Mouse (Mus musculus) cerebellum, postnatal 10 days (tissue): ENCODE measurements around the gene Has3.
"Not testable (repeated sequence)": the region's sequence is repeated elsewhere in the genome, so short reads cannot be mapped to it uniquely, and the experiment has no call there.

Experiments
- DNase-seq, 2 experiments: peaks; one replicate each; pipeline ENCODE4 v3.0.0; 2021; ENCODE audit warnings: mixed read lengths in 2 of 2

The Has3 gene

GRCm38 (mm10) chr8:106870051-106870450, at the start of gene Has3:
Gene Has3 (plus strand): TSS chr8:106870242.
- peak; percentile 42 to 49 for DNase-seq

DNA sequence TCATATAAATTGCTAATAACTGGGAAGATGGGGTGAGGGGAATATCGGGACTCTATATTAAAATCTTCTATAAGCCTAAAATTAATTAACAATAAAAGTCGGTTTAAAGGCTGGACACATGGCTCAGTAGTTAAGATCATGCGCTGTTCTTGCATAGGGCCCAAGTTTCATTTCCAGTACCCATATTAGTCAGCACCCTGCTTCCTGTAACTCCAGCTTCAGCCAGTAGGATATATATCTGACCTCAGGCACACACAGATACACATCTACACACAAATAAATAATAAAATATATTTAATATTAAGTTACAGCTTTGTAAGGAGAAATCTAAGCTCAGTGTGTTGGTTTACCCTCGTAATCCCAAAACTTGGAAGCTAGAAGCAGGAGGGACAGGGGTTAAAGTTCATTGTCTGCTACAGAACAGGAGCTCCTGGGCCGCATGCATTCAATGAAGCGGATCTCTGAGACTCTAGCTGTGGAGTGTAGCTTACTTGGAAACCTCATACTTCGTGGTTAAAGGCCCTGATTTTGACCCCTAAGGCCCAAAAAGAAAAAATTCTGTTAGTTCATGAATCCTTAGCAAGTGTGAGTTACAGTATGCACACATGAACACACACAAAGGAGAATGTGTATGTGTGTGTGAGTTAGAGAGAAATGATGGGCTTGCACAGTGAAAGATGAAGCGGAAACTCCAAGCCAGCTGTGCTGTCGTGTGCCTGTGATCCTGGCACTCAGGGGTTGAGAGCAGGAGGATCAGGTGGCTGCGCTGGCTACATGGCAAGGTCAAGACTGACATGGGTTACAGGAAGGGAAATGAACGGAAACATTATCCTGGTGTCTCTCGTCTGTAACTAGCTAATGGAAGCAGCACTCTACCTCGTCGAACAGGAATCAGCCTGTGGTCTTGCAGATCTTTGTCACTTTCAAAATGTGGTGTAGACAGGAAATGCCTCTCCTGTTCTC, 49.2 kb upstream of the Has3 start:
- no peak for DNase-seq

DNA sequence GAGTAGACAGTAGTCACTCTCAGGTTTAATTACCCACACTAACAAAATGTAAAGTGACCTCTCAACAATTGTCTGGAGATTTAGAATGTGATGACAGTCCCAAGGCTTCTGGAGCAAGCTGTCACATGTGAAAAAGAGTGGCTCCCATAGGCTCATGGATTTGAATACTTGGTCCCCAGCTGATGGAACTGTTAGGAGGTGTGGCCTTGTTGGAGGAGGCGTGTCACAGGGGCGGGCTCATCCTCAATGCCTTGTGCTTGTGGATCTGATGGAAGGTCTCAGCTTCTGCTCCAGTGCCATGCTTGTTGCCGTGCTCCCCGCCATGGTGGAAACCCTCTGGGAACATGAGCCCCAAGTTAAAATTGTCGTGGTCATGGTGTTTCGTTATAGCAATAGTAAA, 41.1 kb upstream of the Has3 start:
- DNase-seq = no peak

- DNase-seq = peak; percentile 91 to 96
Measured at GRCm38 (mm10) chr8:106829526-106830045, 40.5 kb upstream of the Has3 start.

- peak; percentile 25 to 57 for DNase-seq
Measured at GRCm38 (mm10) chr8:106834899-106835298, 35.1 kb upstream of the Has3 start.

DNA sequence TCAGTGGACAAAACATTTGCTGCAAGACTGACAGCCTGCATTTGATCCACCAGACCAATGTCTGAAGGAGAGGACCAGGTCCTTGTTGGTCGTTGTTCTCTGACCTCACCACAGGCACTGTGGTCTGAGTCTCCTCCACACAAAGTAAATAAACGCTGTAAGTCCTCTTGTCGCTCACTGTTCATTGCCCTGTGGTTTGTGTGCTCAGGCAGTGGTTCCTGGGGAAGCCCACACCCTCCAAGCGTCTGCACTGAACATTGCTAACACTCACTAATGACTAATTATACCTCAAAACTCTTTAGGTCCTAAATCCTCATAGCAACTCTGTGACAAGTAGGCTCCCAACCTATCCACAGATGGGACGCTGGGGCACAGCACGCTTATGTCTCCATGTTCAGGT, 33.5 kb upstream of the Has3 start:
- DNase-seq = no peak

- DNase-seq = no peak
Measured at GRCm38 (mm10) chr8:106838803-106839202, 31.2 kb upstream of the Has3 start.

GRCm38 (mm10) chr8:106839209-106840001, 30.6 kb upstream of the Has3 start:
- DNase-seq = peak; percentile 13 to 28

- DNase-seq = no peak
Measured at GRCm38 (mm10) chr8:106850034-106850433, 20.0 kb upstream of the Has3 start.

- peak in 1 of 2 experiments; percentile 27 for DNase-seq
Measured at GRCm38 (mm10) chr8:106854534-106855241, 15.4 kb upstream of the Has3 start.

DNA sequence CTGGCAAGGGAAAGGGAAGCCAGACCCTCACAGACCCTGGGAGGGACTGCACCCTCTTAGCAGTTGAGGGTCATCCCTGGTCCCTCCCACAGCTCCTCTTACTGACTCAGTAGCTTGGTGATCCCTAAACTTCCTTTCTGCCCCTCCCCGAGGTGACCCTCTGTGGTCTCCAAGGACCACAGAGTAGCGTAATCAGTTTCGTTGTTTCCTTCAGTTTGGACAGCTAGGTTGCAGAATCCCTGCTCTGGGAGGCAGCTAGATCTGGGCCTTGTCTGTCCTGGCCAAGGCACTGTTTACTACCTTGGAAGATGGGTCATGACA, 14.8 kb upstream of the Has3 start:
- no peak for DNase-seq

GRCm38 (mm10) chr8:106862845-106863244, 7.2 kb upstream of the Has3 start:
- no peak for DNase-seq

- peak; percentile 63 to 75 for DNase-seq
Measured at GRCm38 (mm10) chr8:106865354-106865753, 4.7 kb upstream of the Has3 start.

DNA sequence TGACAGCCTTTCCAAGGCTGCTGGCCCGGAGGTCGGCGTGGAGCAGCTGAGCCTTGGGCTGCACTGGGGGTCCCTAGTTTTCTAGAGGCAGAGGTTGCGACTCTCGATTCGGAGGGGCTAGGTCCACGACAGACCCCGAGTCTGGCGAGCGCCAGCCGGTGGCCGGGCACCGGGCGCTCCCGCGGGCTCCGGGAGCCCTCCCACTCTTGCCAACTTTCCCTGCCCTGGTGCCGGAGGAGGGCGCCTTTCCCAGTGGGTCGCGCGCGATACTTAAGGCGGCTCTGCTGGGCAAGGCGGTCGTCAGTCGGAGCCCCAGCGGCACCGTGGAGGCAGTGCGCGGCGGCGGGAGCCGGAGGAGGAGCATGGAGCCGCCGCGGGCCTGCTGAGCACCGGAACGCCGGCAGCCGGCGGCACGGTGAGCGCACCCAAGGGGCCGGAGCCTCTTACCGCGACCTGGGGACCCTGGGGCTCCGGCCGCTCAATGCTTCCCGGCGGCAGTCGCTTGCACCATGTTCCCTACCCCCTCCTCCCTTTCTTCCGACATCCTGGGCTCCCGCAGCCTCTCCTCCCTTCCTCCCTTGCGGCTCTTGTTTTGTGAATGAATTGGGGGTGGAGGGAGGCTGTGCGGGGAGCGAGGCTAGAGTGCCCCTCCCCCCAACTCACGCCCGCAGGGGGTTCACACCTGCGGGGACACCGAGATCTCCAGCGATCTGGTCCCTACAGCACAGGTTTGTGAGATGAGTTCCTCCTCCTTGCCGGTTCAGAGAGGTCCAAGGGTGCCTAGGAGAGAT, 690 bp downstream of the Has3 start:
- DNase-seq = peak; percentile 74 to 78

- DNase-seq = peak in 1 of 2 experiments; percentile 35
Measured at GRCm38 (mm10) chr8:106871328-106871926, 1.4 kb downstream of the Has3 start.

DNA sequence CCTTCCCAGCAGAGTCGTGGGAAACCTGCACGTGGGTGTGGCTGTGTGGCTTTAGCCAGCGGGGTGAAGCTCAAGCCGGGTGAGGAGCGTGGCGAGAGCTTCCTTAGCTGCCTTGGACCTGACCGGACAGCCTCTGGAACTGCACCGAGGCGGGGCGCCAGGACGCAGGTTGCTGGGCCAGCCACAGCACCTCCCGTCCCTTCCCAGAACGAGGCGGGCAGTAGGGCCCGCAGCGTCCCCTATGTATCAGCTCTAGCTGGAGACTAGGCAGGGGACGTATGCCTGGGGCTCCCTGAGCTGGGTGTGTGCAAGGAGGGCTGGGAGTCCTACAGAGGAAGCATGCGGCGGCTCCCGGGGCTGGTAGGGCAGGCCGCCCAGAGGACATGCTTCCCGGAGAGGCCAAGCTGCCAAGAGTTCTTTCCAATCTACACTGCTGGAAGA, 1.9 kb downstream of the Has3 start:
- peak; percentile 76 to 82 for DNase-seq

DNA sequence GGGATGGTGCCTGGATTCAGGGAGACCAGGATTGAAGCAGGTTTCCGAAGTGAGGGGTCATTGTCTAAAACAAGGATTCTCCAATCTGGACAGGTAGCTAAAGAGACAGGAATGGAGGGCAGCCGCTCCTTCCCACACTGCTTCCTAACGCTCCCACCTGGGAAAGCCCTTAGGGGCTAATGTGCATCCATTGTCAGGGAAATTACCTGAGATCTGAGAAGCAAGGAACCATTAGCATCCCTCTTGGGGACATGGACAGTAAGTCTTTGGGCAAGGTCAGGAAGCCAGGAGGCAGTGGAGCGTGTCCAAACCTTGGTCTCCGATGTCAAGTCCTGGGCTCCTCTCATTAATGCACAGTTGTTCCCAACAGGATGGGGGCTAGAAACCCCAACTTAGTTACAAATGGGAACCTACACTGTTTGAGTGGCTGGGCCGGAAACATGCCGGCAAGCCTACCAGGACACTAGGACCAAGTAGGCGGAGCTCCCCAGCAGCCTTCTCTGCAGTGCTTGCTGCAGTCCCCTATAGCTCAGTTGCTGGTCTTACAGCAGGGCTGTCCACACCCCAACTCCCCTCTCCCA, 2.5 kb downstream of the Has3 start:
- peak; percentile 45 to 54 for DNase-seq

DNA sequence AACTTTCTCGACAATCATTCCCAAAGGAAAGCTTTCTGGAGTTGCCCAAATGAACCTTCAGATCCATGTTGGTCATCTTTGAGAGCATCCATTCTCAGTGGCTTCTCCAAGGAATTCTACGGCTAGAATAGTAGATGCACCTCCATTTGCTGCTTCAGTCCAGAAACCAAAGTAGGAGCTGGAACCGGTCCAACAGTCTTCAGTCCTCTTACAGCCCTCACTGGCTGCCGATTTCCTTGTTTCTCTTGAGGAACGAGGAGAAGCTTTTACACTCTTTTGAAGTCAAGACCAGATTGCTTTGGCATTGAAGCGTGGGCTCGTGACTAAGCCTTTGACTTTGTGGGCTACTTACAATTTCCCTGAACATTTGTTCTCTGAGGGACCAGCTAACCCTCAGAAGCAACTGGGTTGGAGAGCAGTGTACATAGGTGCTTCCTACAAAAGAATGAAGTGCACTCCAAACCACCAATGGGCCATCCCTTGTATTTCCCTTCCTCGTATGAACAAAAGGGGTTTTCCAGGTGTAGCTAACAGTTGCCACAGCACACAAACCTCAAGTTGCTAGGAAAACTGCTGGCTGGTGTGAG, 10.2 kb downstream of the Has3 start:
- peak; percentile 38 to 44 for DNase-seq

GRCm38 (mm10) chr8:106884094-106884493, 14.1 kb downstream of the Has3 start:
- not testable (repeated sequence) for DNase-seq

DNA sequence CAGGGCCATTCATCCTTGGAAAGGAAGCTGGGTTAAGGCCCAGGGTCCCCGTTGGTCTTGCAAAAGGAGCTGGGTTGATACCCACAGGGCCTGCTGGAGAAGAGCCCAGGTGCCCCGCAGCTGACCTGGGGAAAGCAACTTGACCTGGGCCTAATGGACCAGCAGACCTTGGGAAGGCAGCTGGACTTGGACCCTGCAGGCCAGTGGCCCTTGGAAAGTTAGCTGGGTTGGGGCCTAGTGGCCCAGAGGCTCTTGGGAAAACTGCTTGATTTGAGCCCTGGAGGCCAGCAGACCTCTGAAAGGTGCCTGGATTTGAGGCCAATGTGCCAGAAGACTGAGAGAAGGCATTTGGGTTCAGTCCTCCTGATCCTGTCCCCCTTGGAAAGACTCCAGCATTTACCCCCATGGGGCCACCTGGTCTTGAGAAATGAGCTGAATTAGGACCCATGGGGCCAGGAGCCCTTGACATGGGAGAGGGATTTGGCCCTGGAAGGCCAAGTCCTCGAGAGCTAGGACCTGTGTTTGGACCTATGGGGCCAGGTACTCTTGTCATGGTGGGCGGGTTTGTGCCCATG, 14.9 kb downstream of the Has3 start:
- peak in 1 of 2 experiments; percentile 33 for DNase-seq
